Mouse (Mus musculus): Measurements from ENCODE around the gene Rorb. TPM values are rescaled to one million over a fixed set of nuclear protein-coding genes. Genes with fewer than 3 reads are reported as not detected.

Gene Rorb
- polyA plus RNA-seq, 1 experiment from 2014 or later = 17.1 TPM

GRCm38 (mm10) chr19:19097149-19097548, 13.8 kb downstream of the Rorb start:
- no peak overlapping the region for H3K4me3 ChIP-seq
- H3K4me2 ChIP-seq = no peak overlapping the region
- no peak overlapping the region for H3K27ac ChIP-seq
- H3K27me3 ChIP-seq (replicated peaks) = no peaks in the 10 kb centered on the region
- no peaks in the 10 kb centered on the region for H3K36me3 ChIP-seq (replicated peaks)
- H3K9ac ChIP-seq = no peak overlapping the region
- H3K4me1 ChIP-seq = peaks cover 6% of the 10 kb centered on the region
- no peaks in the 10 kb centered on the region for H3K9me3 ChIP-seq
- 92% methylated on average over 6 of the region's 6 CpGs for WGBS
- ATAC-seq (replicated peaks) = no peak; the same call in 1 of the 2 replicates

GRCm38 (mm10) chr19:19089427-19089826, 21.6 kb downstream of the Rorb start:
- Histone ChIP-seq H3K27ac (no peak overlapping the region), H3K27me3 (replicated peaks) (no peaks in the 10 kb centered on the region), H3K36me3 (replicated peaks) (no peaks in the 10 kb centered on the region), H3K9me3 (no peaks in the 10 kb centered on the region), H3K4me2 (no peak overlapping the region), H3K4me1 (no peaks in the 10 kb centered on the region), H3K9ac (no peak overlapping the region), H3K4me3 (no peak overlapping the region)
- WGBS = 65% methylated on average over 7 of the region's 7 CpGs
- ATAC-seq (replicated peaks) = peak; percentile 39

- 40% methylated on average over 8 of the region's 8 CpGs for WGBS
- no peak overlapping the region for H3K4me2 ChIP-seq
- no peaks in the 10 kb centered on the region for H3K36me3 ChIP-seq (replicated peaks)
- no peak overlapping the region for H3K27ac ChIP-seq
- no peaks in the 10 kb centered on the region for H3K27me3 ChIP-seq (replicated peaks)
- no peaks in the 10 kb centered on the region for H3K9me3 ChIP-seq
- H3K9ac ChIP-seq = no peak overlapping the region
- H3K4me1 ChIP-seq = no peaks in the 10 kb centered on the region
- no peak overlapping the region for H3K4me3 ChIP-seq
- 0 out of 2 replicates have a peak, but pooled peaks have one; percentile 56 for ATAC-seq (replicated peaks)
Measured at GRCm38 (mm10) chr19:19077880-19078279, 33.1 kb downstream of the Rorb start.

GRCm38 (mm10) chr19:19074756-19075155, 36.2 kb downstream of the Rorb start:
- no peak overlapping the region for H3K4me3 ChIP-seq
- H3K9me3 ChIP-seq = no peaks in the 10 kb centered on the region
- no peak overlapping the region for H3K27ac ChIP-seq
- H3K4me2 ChIP-seq = no peak overlapping the region
- no peaks in the 10 kb centered on the region for H3K27me3 ChIP-seq (replicated peaks)
- H3K4me1 ChIP-seq = no peaks in the 10 kb centered on the region
- ATAC-seq (replicated peaks) = no peak
- no peaks in the 10 kb centered on the region for H3K36me3 ChIP-seq (replicated peaks)
- 79% methylated on average over 6 of the region's 6 CpGs for WGBS
- no peak overlapping the region for H3K9ac ChIP-seq

GRCm38 (mm10) chr19:19058710-19059398, 52.1 kb downstream of the Rorb start:
- Histone ChIP-seq H3K4me2 (peak overlapping the region; percentile 24), H3K4me3 (no peak overlapping the region), H3K9me3 (no peaks in the 10 kb centered on the region), H3K9ac (no peak overlapping the region), H3K4me1 (peaks cover 12% of the 10 kb centered on the region), H3K27me3 (replicated peaks) (no peaks in the 10 kb centered on the region), H3K27ac (peak overlapping the region; percentile 22; the same call in 1 of the 2 replicates), H3K36me3 (replicated peaks) (no peaks in the 10 kb centered on the region)
- peak; percentile 82 for ATAC-seq (replicated peaks)
- WGBS = 33% methylated on average over 10 of the region's 10 CpGs

- Histone ChIP-seq H3K9ac (no peak overlapping the region), H3K27me3 (replicated peaks) (no peaks in the 10 kb centered on the region), H3K27ac (peak overlapping the region; percentile 43), H3K4me1 (peaks cover 12% of the 10 kb centered on the region), H3K36me3 (replicated peaks) (no peaks in the 10 kb centered on the region), H3K4me3 (no peak overlapping the region), H3K4me2 (peak overlapping the region; percentile 24), H3K9me3 (no peaks in the 10 kb centered on the region)
- ATAC-seq (replicated peaks) = peak; percentile 75
- WGBS = 41% methylated on average over 8 of the region's 8 CpGs
Measured at GRCm38 (mm10) chr19:19058201-19058600, 52.8 kb downstream of the Rorb start.

- no peak overlapping the region for H3K4me3 ChIP-seq
- H3K36me3 ChIP-seq (replicated peaks) = no peaks in the 10 kb centered on the region
- no peaks in the 10 kb centered on the region for H3K27me3 ChIP-seq (replicated peaks)
- H3K4me1 ChIP-seq = peaks cover 3% of the 10 kb centered on the region; the same call in 1 of the 2 replicates
- no peak overlapping the region for H3K4me2 ChIP-seq
- no peak overlapping the region for H3K9ac ChIP-seq
- no peak for ATAC-seq (replicated peaks)
- WGBS = 36% methylated on average over 2 of the region's 2 CpGs
- H3K27ac ChIP-seq = no peak overlapping the region
- H3K9me3 ChIP-seq = no peaks in the 10 kb centered on the region
Measured at GRCm38 (mm10) chr19:19043138-19043537, 67.9 kb downstream of the Rorb start.

- no peak for ATAC-seq (replicated peaks)
- 62% methylated on average over 2 of the region's 2 CpGs for whole genome bisulfite sequencing
- no peak overlapping the region for H3K27ac ChIP-seq
Measured at GRCm38 (mm10) chr19:19040800-19041199, 70.2 kb downstream of the Rorb start.

GRCm38 (mm10) chr19:19034482-19035315, 76.3 kb downstream of the Rorb start:
- ATAC-seq (replicated peaks) = no peak
- Histone ChIP-seq H3K36me3 (replicated peaks) (no peaks in the 10 kb centered on the region), H3K4me2 (no peak overlapping the region), H3K9ac (no peak overlapping the region), H3K4me3 (no peak overlapping the region), H3K9me3 (no peaks in the 10 kb centered on the region), H3K27me3 (replicated peaks) (no peaks in the 10 kb centered on the region), H3K27ac (no peak overlapping the region), H3K4me1 (no peaks in the 10 kb centered on the region)
- WGBS = 87% methylated on average over 5 of the region's 5 CpGs

More at GRCm38 (mm10) chr19:19040800-19041199, 70.2 kb downstream of the Rorb start:
- no peak overlapping the region for H3K9ac ChIP-seq
- no peak overlapping the region for H3K4me2 ChIP-seq
- peaks cover 3% of the 10 kb centered on the region; the same call in 1 of the 2 replicates for H3K4me1 ChIP-seq
- H3K27me3 ChIP-seq (replicated peaks) = no peaks in the 10 kb centered on the region
- no peaks in the 10 kb centered on the region for H3K36me3 ChIP-seq (replicated peaks)
- H3K9me3 ChIP-seq = no peaks in the 10 kb centered on the region
- H3K4me3 ChIP-seq = no peak overlapping the region

GRCm38 (mm10) chr19:19033974-19034373, 77.0 kb downstream of the Rorb start:
- no peak overlapping the region for H3K9ac ChIP-seq
- no peaks in the 10 kb centered on the region for H3K27me3 ChIP-seq (replicated peaks)
- no peak overlapping the region for H3K4me2 ChIP-seq
- H3K4me1 ChIP-seq = no peaks in the 10 kb centered on the region
- no peaks in the 10 kb centered on the region for H3K36me3 ChIP-seq (replicated peaks)
- no peak for ATAC-seq (replicated peaks)
- H3K27ac ChIP-seq = no peak overlapping the region
- 75% methylated on average over 3 of the region's 3 CpGs for WGBS
- H3K4me3 ChIP-seq = no peak overlapping the region
- H3K9me3 ChIP-seq = no peaks in the 10 kb centered on the region

- 30% methylated on average over 6 of the region's 6 CpGs for WGBS
- ATAC-seq (replicated peaks) = peak; percentile 80
- H3K36me3 ChIP-seq (replicated peaks) = no peaks in the 10 kb centered on the region
- peaks cover 11% of the 10 kb centered on the region for H3K4me1 ChIP-seq
- H3K4me2 ChIP-seq = no peak overlapping the region
- H3K4me3 ChIP-seq = no peak overlapping the region
- H3K9ac ChIP-seq = no peak overlapping the region
- no peaks in the 10 kb centered on the region for H3K9me3 ChIP-seq
- H3K27ac ChIP-seq = no peak overlapping the region
- no peaks in the 10 kb centered on the region for H3K27me3 ChIP-seq (replicated peaks)
Measured at GRCm38 (mm10) chr19:19005144-19005543, 105.9 kb downstream of the Rorb start.

- Histone ChIP-seq H3K9me3 (no peaks in the 10 kb centered on the region), H3K27me3 (replicated peaks) (no peaks in the 10 kb centered on the region), H3K4me3 (no peak overlapping the region), H3K4me1 (peaks cover 11% of the 10 kb centered on the region), H3K9ac (no peak overlapping the region), H3K27ac (no peak overlapping the region), H3K36me3 (replicated peaks) (no peaks in the 10 kb centered on the region), H3K4me2 (no peak overlapping the region)
- 36% methylated on average over 6 of the region's 11 CpGs for WGBS
- 0 out of 2 replicates have a peak, but pooled peaks have one; percentile 41 for ATAC-seq (replicated peaks)
Measured at GRCm38 (mm10) chr19:19004023-19004656, 106.9 kb downstream of the Rorb start.

Data from midbrain, embryonic 15.5 days (tissue).